Mouse (Mus musculus) stomach, embryonic 16.5 days (tissue): ENCODE results near the gene Lamb2. TPM values are rescaled to one million over a fixed set of nuclear protein-coding genes. Genes with fewer than 3 reads are reported as not detected.

Experiments used
- ATAC-seq: fragments of 200-750 bp; cut with Nextera tagmentation; 2 replicates; pipeline ENCODE4 v1.8.0; 2017; ENCODE audit warnings: moderate number of reproducible peaks, moderate TSS enrichment; ENCODE audit not compliant: insufficient read depth, low FRiP score
- H3K27ac ChIP-seq: fragments of 300-500 bp; sonication (generic); 2 replicates; pipeline ENCODE4 v1.5.1; 2014; ENCODE audit warnings: low read length
- H3K27me3 ChIP-seq: fragments of 300-500 bp; sonication (generic); 2 replicates; pipeline ENCODE4 v1.6.1; 2014; ENCODE audit warnings: low read length, control low read depth, mixed read lengths; ENCODE audit not compliant: control insufficient read depth, insufficient read depth
- H3K36me3 ChIP-seq: fragments of 300-500 bp; sonication (generic); 2 replicates; pipeline ENCODE4 v1.6.1; 2014; ENCODE audit warnings: low read length; ENCODE audit not compliant: control insufficient read depth, insufficient read depth
- H3K4me1 ChIP-seq: fragments of 300-500 bp; sonication (generic); 2 replicates; pipeline ENCODE4 v1.6.1; 2014; ENCODE audit warnings: low read length, control low read depth, mixed read lengths; ENCODE audit not compliant: control insufficient read depth, insufficient read depth
- H3K4me2 ChIP-seq: fragments of 300-500 bp; sonication (generic); 2 replicates; pipeline ENCODE4 v1.6.1; 2014; ENCODE audit warnings: low read depth, low read length, mixed read lengths
- H3K4me3 ChIP-seq: fragments of 300-500 bp; sonication (generic); replicated peaks from 2 replicates; pipeline ENCODE4 v1.5.1; 2014; ENCODE audit warnings: mild to moderate bottlenecking, low read length
- H3K9ac ChIP-seq: fragments of 300-500 bp; sonication (generic); 2 replicates; pipeline ENCODE4 v1.6.1; 2014; ENCODE audit warnings: low read length
- H3K9me3 ChIP-seq: fragments of 300-500 bp; sonication (generic); replicated peaks from 2 replicates; pipeline ENCODE4 v1.6.1; 2016; ENCODE audit warnings: low read length, control low read depth; ENCODE audit not compliant: control insufficient read depth
- WGBS: fragments of 180-500 bp; shearing (Covaris S2); extraction: QIAGEN DNeasy Blood & Tissue Kit; methylation state at CpG from one replicate; pipeline ENCODE4 v1.1.7; 2014; 5-methylcytosine and 5-hydroxymethylcytosine counted together
- polyA plus RNA-seq: library from polyadenylated mRNA; unstranded; fragments of >200 nt; fragmentation: Nextera tagmentation; extraction: Ambion mirVana; gene quantifications from 2 replicates; pipeline ENCODE4 v1.2.1, GENCODE M21; 2015

The Lamb2 gene
- polyA plus RNA-seq, 1 experiment from 2014 or later, result 61.4 TPM

DNA sequence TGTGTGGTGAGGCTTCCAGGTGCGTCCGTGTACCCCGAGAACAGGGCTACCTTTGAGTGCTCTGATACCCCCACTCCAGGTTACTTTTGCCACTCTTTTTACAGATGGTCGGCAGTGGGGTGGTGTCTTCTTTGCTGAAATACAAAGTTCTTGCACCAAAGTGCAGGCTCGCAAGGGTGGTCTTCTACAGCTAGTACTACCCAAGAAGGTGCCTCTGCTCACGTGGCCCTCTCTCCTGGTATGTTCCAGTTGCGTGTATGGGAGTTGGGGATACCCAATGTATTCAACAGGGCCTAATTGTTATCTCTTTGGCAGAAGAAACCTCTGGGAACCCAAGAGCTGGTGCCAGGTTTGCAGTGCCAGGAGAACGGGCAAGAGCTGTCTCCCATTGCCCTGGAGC is 13.7 kb downstream of the Lamb2 start:
- Histone ChIP-seq H3K9ac (no peak overlapping the region), H3K27ac (no peak overlapping the region), H3K4me2 (no peak overlapping the region), H3K4me1 (peaks cover 18% of the 10 kb centered on the region), H3K4me3 (no peak overlapping the region), H3K27me3 (no peaks in the 10 kb centered on the region), H3K36me3 (peaks cover 41% of the 10 kb centered on the region), H3K9me3 (no peaks in the 10 kb centered on the region)
- WGBS, result 95% methylated on average over 8 of the region's 8 CpGs
- no peak for ATAC-seq

DNA sequence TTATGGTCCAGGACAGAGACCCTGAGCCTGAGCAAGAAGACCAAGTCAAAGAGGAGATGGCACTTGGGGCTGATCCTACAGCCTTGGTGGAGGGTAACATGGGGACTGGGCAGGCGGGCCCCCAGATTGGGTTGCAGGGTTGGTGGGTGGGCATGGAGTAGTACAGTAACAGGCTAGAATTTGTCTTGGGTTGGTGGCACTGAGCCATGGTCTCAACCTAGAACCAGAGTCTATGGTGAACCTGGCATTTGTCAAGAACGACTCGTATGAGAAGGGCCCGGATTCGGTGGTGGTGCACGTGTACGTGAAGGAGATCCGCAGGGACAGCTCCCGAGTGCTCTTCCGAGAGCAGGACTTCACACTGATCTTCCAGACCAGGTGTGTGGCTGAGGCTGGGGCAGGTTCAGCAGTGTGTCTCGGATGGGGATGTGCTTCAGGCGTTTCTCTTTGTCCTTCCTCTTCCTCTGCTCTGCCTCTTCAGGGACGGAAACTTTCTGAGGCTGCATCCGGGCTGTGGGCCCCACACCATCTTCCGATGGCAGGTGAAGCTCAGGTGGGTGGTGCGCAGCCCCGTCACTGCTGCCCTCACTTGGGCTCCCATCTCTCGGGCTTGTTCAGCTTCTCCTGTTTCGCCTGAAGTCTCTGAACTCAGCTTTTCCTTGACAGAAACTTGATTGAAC is 14.8 kb downstream of the Lamb2 start:
- peaks cover 18% of the 10 kb centered on the region for H3K4me1 ChIP-seq
- peaks cover 43% of the 10 kb centered on the region for H3K36me3 ChIP-seq
- no peak overlapping the region for H3K4me2 ChIP-seq
- H3K27ac ChIP-seq, result no peak overlapping the region
- 93% methylated on average over 19 of the region's 19 CpGs for WGBS
- H3K4me3 ChIP-seq, result no peak overlapping the region
- no peaks in the 10 kb centered on the region for H3K27me3 ChIP-seq
- H3K9me3 ChIP-seq, result no peaks in the 10 kb centered on the region
- no peak overlapping the region for H3K9ac ChIP-seq
- ATAC-seq, result no peak

DNA sequence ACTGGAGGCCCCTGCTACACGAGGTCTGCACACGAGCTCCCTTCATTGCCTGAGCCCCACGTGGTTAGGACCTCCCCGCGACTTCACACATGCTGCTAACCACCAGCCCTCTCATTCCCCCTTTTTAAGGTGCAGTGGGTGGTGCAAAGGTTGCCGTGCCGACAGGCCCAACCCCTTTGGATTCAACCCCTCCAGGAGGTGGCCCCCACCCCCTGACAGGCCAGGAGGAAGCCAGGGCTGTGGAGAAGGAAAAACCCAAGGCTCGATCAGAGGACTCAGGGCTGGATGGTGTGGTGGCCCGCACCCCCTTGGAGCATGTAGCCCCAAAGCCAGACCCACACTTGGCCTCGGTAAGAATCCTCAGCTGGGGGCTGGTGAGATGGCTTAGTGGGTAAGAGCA is 15.4 kb downstream of the Lamb2 start:
- 75% methylated on average over 10 of the region's 10 CpGs for WGBS
- Histone ChIP-seq H3K9ac (no peak overlapping the region), H3K4me3 (no peak overlapping the region), H3K9me3 (no peaks in the 10 kb centered on the region), H3K36me3 (peaks cover 49% of the 10 kb centered on the region), H3K27me3 (no peaks in the 10 kb centered on the region), H3K4me2 (no peak overlapping the region), H3K4me1 (peaks cover 18% of the 10 kb centered on the region), H3K27ac (no peak overlapping the region)
- no peak for ATAC-seq

DNA sequence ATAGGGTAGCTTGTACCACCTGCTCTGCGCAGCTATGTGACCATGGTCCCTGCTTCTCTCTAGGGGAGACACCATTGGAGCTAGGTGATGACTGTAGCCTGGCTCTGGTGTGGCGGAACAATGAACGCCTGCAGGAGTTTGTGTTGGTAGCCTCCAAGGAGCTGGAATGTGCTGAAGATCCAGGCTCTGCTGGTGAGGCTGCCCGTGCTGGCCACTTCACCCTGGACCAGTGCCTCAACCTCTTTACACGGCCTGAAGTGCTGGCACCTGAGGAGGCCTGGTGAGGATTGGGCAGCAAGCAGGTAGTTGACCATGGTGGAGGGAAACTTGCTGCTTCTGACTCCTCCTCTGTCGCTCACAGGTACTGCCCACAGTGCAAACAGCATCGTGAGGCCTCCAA is 19.7 kb downstream of the Lamb2 start:
- Histone ChIP-seq H3K27ac (no peak overlapping the region), H3K4me1 (no peaks in the 10 kb centered on the region), H3K36me3 (peaks cover 54% of the 10 kb centered on the region), H3K4me2 (no peak overlapping the region), H3K4me3 (no peak overlapping the region), H3K27me3 (no peaks in the 10 kb centered on the region), H3K9me3 (no peaks in the 10 kb centered on the region), H3K9ac (no peak overlapping the region)
- no peak for ATAC-seq
- 91% methylated on average over 7 of the region's 7 CpGs for WGBS

DNA sequence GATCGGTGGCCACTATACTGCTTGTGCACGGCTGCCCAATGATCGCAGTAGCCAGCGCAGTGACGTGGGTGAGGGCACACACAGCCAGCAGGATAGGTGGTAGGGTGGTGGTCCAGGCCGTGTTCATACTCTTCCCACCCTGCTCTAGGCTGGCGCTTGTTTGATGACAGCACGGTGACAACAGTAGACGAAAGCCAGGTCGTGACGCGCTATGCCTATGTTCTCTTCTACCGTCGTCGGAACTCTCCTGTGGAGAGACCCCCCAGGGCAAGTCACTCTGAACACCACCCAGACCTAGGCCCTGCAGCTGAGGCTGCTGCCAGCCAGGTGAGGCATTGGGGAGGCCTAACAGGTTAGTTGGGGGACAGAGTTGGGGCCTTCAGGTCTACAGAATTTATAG is 20.4 kb downstream of the Lamb2 start:
- Histone ChIP-seq H3K4me1 (no peaks in the 10 kb centered on the region), H3K9me3 (no peaks in the 10 kb centered on the region), H3K27me3 (no peaks in the 10 kb centered on the region), H3K36me3 (peaks cover 52% of the 10 kb centered on the region), H3K4me3 (no peak overlapping the region), H3K4me2 (no peak overlapping the region), H3K9ac (no peak overlapping the region), H3K27ac (no peak overlapping the region)
- 93% methylated on average over 15 of the region's 15 CpGs for WGBS
- ATAC-seq, result no peak

DNA sequence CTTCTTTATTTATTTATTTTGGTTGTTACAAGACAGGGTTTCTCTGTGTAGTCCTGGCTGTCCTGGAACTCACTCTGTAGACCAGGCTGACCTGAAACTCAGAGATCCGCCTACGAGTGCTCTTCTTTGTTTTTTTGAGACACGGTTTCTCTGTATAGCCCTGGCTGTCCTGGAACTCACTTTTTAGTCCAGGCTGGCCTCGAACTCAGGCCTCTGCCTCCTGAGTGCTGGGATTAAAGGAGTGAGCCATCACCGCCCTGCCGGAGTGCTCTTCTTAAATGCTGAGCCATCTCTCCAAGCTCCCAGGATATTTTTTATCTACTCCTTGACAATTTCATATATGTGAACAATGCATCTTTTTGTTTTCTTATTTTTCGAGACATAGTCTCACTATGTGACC is 27.4 kb downstream of the Lamb2 start:
- Histone ChIP-seq H3K9me3 (no peaks in the 10 kb centered on the region), H3K27me3 (no peaks in the 10 kb centered on the region), H3K9ac (no peak overlapping the region), H3K36me3 (peaks cover 8% of the 10 kb centered on the region; the same call in 1 of the 2 replicates), H3K27ac (peak overlapping the region; percentile 75; the same call in 1 of the 2 replicates), H3K4me3 (peak overlapping the region; percentile 74; the same call in 1 of the 2 replicates), H3K4me2 (peak overlapping the region; percentile 88), H3K4me1 (peaks cover 7% of the 10 kb centered on the region; the same call in 1 of the 2 replicates)
- WGBS, result 86% methylated on average over 7 of the region's 7 CpGs
- no peak for ATAC-seq

DNA sequence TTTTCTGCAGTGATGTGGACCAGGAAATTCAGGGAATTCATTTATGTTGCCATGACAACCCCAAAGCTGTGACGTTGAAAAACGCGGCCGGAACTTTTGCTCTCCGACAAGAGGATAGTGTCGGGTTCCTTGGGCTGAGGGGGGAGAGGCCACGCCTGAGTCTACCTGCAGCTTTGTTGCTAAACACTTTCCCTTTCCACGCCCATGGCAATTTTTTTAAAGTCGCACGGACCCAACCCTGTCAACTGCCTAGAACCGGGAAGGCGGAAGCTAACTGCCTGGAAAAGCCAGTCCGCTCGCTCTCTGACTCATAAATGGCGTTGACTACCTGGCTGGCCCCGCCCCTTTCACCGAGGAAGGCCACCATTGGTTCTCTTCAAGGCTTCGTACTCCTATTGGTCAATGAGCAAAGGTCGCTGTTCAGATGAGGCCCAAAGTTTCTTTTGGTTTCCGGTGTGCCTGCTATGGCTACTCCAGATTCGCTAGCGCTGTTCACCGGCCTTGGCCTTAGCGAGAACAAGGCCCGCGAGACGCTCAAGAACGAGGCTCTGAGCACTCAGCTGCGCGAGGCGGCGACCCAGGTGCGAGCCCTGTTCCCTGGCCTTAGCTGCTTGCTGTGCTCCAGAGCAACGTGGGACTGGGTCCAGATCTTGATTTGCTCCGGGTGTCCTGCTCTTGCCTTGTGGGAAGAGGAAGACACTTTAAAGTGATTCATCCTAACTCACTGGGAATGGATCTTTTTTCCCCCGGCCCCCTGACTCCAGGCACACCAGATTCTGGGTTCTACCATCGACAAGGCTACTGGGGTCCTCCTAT is 28.3 kb downstream of the Lamb2 start, which contains the start of gene Qars:
Gene Qars, plus strand, starts transcription at position 88 of the 816 bp plus-strand sequence.
- peak within 1 kb of the TSS; percentile 74 for H3K4me3 ChIP-seq
- H3K9ac ChIP-seq, result peak within 1 kb of the TSS; percentile 85
- H3K4me1 ChIP-seq, result peaks cover 7% of the 10 kb centered on the region; the same call in 1 of the 2 replicates
- peak within 1 kb of the TSS; percentile 88 for H3K4me2 ChIP-seq
- WGBS, result under 1% methylated on average over 37 of the region's 37 CpGs
- ATAC-seq, result peak; percentile 97
- no peaks in the 10 kb centered on the region for H3K27me3 ChIP-seq
- 0 out of 2 replicates have a peak, but pooled peaks cover 7% of the 10 kb centered on the region for H3K36me3 ChIP-seq
- H3K27ac ChIP-seq, result peak within 1 kb of the TSS; percentile 87
- no peaks in the 10 kb centered on the region for H3K9me3 ChIP-seq

DNA sequence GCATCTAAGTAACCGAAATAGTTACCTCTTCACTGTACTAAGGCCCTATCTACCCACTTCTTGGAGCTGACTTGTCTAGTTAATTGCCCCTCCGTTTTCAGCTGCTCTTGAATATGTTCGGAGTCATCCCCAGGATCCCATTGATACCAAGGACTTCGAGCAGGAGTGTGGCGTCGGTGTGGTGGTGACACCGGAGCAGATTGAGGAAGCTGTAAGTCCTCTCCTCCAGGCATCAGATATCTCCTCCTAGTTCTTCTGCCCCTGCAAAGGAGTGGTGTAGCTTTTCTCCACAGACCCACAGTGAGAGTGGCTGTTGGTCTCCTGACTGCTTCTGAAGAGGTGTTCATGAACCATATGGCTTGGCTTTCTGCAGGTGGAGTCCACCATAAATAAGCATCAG is 29.2 kb downstream of the Lamb2 start:
- Histone ChIP-seq H3K9me3 (no peaks in the 10 kb centered on the region), H3K4me2 (peak overlapping the region; percentile 88), H3K27me3 (no peaks in the 10 kb centered on the region), H3K27ac (no peak overlapping the region), H3K9ac (peak overlapping the region; percentile 85), H3K4me1 (peaks cover 7% of the 10 kb centered on the region; the same call in 1 of the 2 replicates), H3K4me3 (peak overlapping the region; percentile 74), H3K36me3 (peaks cover 7% of the 10 kb centered on the region; the same call in 1 of the 2 replicates)
- no peak for ATAC-seq
- 87% methylated on average over 7 of the region's 7 CpGs for WGBS
